Mouse (Mus musculus): ENCODE results near the gene Stag1. TPM values are rescaled to one million over a fixed set of nuclear protein-coding genes. Genes with fewer than 3 reads are reported as not detected.

Stag1 gene
- polyA plus RNA-seq, 1 experiment from 2014 or later, result 69.9 TPM

DNA sequence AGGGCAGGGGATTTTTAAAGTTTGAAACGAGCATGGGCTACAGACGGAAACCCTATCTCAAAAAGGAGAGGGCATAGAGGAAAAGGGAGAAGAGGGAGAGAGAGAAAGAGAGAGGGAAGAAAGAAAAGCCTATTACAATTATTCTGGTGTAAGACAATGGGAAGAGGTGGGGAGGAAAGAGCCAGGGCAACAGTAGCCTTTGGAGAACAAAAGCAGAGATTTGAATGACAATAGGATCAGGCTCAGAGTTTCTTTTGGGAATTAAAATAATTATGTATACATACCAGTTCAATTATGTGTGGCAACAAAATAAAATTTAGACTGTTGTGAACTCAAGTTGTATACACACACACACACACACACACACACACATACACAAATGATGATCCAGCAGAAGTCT lies 43.2 kb downstream of the Stag1 start:
- no peak overlapping the region for H3K9ac ChIP-seq (ENCODE audit: low read depth, low read length)
- H3K27ac ChIP-seq (ENCODE audit: low read depth, low read length), result no peak overlapping the region
- no peaks in the 10 kb centered on the region for H3K9me3 ChIP-seq (ENCODE audit: control insufficient read depth, low read length)
- no peak for ATAC-seq (ENCODE audit: low FRiP score, low TSS enrichment)
- H3K27me3 ChIP-seq (ENCODE audit: control insufficient read depth, insufficient read depth, low read length), result no peaks in the 10 kb centered on the region
- H3K4me2 ChIP-seq (replicated peaks; ENCODE audit: low read depth, low read length), result no peak overlapping the region
- H3K4me3 ChIP-seq (ENCODE audit: low read length), result no peak overlapping the region
- no peaks in the 10 kb centered on the region for H3K36me3 ChIP-seq (ENCODE audit: control insufficient read depth, insufficient read depth, low read length)
- H3K4me1 ChIP-seq (ENCODE audit: control insufficient read depth, insufficient read depth, low read length), result 0 out of 2 replicates have a peak, but pooled peaks cover 8% of the 10 kb centered on the region
- WGBS, result 93% methylated on average over 2 of the region's 2 CpGs

DNA sequence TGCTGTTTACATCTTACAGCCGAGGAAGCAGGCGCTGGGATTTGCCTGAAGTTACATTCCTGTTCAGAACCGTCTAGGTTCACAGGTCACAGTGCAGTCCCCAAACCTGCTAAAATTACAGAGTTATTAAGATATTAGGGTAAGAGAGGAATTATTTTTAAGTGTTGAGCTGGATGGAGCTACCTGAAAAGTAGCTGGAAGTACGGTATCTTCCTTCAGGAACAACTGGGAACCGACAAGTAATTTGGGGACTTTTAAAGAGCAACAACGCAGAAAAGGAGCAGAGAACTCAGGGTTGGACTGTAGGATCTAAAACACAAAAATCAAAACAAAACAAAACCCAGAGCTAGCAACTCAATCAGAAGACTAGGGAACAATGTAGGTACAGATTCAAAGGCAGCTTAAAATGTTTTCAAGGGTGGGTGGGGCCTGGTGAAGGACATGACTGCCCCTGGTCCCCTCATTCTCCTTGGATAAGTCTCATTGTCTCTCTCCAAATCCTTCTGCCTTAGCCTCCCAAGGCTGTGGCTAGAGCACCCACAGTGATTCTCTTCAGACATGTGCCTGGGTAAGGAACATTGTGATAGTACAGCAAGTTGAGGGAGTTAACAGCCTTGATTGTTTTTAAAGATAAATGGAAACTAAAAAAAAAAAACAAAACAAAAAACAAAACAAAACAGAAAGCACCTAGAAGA lies 43.9 kb downstream of the Stag1 start:
- H3K27ac ChIP-seq (ENCODE audit: low read depth, low read length), result peak overlapping the region; percentile 99
- peak overlapping the region; percentile 87; the same call in 1 of the 2 replicates for H3K4me3 ChIP-seq (ENCODE audit: low read length)
- 56% methylated on average over 6 of the region's 6 CpGs for WGBS

DNA sequence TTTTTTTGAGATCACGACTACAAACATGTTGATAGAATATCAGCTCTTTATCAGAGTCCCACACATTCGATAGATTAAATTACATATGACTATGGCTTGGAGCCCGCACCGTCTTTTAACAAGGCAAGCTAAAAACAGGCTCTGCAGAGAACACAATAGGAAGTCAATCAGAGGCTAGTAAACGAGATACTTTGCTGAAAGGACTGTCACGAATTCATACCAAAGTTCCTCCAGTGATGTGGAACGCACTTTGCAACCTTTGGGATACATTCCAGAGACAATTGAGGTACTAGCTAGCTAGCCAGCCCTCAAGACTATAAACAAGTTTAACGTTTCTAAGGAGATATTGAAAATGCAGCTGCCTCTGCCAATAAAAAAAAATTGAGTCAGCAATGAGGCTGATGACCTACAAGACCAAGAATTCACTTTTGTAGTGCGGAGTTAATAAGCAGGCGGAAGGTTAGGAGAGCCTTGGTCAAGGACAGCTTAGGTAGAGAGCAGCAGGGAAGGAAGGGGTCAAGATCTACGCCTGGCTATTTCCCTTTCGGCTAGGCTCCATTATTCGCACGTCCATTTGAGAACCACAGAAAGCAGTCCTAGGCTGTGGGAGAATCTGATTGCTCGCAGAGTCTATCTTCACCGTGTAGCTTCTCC lies 44.7 kb downstream of the Stag1 start:
- H3K4me1 ChIP-seq (ENCODE audit: control insufficient read depth, insufficient read depth, low read length), result peaks cover 13% of the 10 kb centered on the region; the same call in 1 of the 2 replicates
- peak overlapping the region; percentile 79 for H3K9ac ChIP-seq (ENCODE audit: low read depth, low read length)
- peak overlapping the region; percentile 99 for H3K27ac ChIP-seq (ENCODE audit: low read depth, low read length)
- under 1% methylated on average over 16 of the region's 16 CpGs for WGBS
- no peaks in the 10 kb centered on the region for H3K36me3 ChIP-seq (ENCODE audit: control insufficient read depth, insufficient read depth, low read length)
- ATAC-seq (ENCODE audit: low FRiP score, low TSS enrichment), result no peak
- H3K27me3 ChIP-seq (ENCODE audit: control insufficient read depth, insufficient read depth, low read length), result no peaks in the 10 kb centered on the region
- H3K4me2 ChIP-seq (replicated peaks; ENCODE audit: low read depth, low read length), result peak overlapping the region; percentile 81
- peak overlapping the region; percentile 87 for H3K4me3 ChIP-seq (ENCODE audit: low read length)
- no peaks in the 10 kb centered on the region for H3K9me3 ChIP-seq (ENCODE audit: control insufficient read depth, low read length)

More for the DNA sequence above, 43.9 kb downstream of the Stag1 start:
- H3K4me2 ChIP-seq (replicated peaks; ENCODE audit: low read depth, low read length), result peak overlapping the region; percentile 81
- H3K4me1 ChIP-seq (ENCODE audit: control insufficient read depth, insufficient read depth, low read length), result 0 out of 2 replicates have a peak, but pooled peaks cover 8% of the 10 kb centered on the region
- ATAC-seq (ENCODE audit: low FRiP score, low TSS enrichment), result no peak
- H3K36me3 ChIP-seq (ENCODE audit: control insufficient read depth, insufficient read depth, low read length), result no peaks in the 10 kb centered on the region
- no peak overlapping the region for H3K9ac ChIP-seq (ENCODE audit: low read depth, low read length)
- no peaks in the 10 kb centered on the region for H3K27me3 ChIP-seq (ENCODE audit: control insufficient read depth, insufficient read depth, low read length)
- no peaks in the 10 kb centered on the region for H3K9me3 ChIP-seq (ENCODE audit: control insufficient read depth, low read length)

DNA sequence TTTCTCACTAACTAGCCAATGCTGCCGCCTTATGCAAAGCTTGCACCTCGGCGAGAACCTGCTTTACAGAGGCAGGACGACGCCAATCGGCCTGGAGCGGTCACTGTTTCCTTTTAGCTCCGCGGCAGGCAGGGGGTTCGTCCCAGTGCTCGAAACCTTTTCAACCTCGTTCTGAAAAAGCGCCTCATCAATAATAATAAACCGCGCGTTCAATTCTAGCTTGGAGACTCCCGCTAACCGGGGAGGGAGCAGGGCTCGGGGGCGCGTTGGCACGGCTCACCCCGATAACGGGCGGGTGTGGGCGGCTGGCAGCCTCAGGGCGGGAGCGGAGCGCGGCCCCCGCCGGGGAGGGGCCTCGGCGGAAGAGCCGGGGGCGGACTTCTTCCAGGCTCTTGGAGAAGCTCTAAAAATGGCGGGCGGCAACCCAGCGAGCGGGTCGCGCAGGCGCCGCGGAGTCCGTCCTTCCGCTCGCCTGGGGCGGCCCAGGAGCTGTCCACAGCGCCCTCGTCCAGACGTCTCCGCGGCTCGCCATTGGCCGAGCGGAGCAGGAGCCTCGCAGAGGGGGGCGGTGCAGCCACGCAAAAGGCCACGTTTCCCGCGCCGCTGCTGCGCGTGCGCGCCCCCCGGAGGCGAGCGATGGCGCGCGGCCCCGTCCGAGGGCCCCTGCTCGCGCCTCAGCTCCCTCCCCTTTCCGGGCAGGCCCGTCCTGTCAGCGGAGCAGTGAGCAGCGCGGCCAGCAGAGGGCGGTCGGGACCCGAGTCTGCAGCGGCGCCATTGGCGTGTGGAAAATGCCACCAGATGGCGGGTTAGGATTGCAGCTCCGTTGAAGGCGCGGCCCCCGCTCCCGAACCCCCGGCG lies 45.5 kb downstream of the Stag1 start:
- peak; percentile 99 for ATAC-seq (ENCODE audit: low FRiP score, low TSS enrichment)
- peak overlapping the region; percentile 81 for H3K4me2 ChIP-seq (replicated peaks; ENCODE audit: low read depth, low read length)
- WGBS, result under 1% methylated on average over 70 of the region's 97 CpGs
- H3K9ac ChIP-seq (ENCODE audit: low read depth, low read length), result peak overlapping the region; percentile 97
- H3K4me3 ChIP-seq (ENCODE audit: low read length), result peak overlapping the region; percentile 87
- no peaks in the 10 kb centered on the region for H3K27me3 ChIP-seq (ENCODE audit: control insufficient read depth, insufficient read depth, low read length)
- H3K9me3 ChIP-seq (ENCODE audit: control insufficient read depth, low read length), result no peaks in the 10 kb centered on the region
- H3K27ac ChIP-seq (ENCODE audit: low read depth, low read length), result peak overlapping the region; percentile 99
- peaks cover 13% of the 10 kb centered on the region; the same call in 1 of the 2 replicates for H3K4me1 ChIP-seq (ENCODE audit: control insufficient read depth, insufficient read depth, low read length)
- H3K36me3 ChIP-seq (ENCODE audit: control insufficient read depth, insufficient read depth, low read length), result no peaks in the 10 kb centered on the region

DNA sequence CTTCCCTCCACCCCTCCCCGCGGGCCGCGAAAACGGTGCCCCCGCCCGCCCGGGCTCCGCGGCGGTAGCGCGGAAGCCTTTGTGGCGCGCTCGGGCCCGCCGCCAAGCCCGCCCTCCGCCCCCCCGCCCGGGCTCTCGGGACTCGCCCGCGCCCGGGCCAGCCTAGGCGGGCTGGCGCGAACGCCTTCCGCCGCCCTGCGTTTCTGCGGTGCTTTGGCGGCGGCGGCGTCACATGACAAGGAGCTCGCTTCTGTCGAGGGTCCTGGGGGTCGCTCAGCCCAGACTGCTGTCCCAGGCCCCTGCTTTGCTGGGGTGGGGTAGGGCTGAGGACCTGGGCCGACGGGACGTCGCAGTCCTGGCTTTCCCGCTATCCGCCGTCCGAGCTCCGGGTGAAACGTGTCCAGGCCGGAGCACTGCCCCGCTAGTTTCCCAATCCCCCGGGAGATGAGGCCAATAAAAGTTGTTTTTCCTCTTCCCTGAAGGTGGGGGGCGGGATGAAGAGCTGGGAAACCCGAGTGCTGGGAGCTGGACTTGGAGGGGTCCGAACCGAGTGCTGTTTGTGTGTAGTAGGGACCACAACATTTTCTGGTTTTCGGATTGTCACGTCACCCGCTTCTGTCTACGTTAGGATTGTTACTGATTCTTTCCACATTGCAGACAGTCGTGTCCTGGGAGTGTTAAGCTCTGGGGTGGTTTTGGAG lies 46.6 kb downstream of the Stag1 start:
- Histone ChIP-seq H3K4me1 (ENCODE audit: control insufficient read depth, insufficient read depth, low read length) (peaks cover 13% of the 10 kb centered on the region; the same call in 1 of the 2 replicates), H3K27me3 (ENCODE audit: control insufficient read depth, insufficient read depth, low read length) (no peaks in the 10 kb centered on the region), H3K4me3 (ENCODE audit: low read length) (peak overlapping the region; percentile 87), H3K9me3 (ENCODE audit: control insufficient read depth, low read length) (no peaks in the 10 kb centered on the region), H3K4me2 (replicated peaks; ENCODE audit: low read depth, low read length) (peak overlapping the region; percentile 60), H3K36me3 (ENCODE audit: control insufficient read depth, insufficient read depth, low read length) (no peaks in the 10 kb centered on the region), H3K27ac (ENCODE audit: low read depth, low read length) (peak overlapping the region; percentile 99), H3K9ac (ENCODE audit: low read depth, low read length) (peak overlapping the region; percentile 97)
- WGBS, result 0% methylated on average over 46 of the region's 64 CpGs
- ATAC-seq (ENCODE audit: low FRiP score, low TSS enrichment), result peak; percentile 38

DNA sequence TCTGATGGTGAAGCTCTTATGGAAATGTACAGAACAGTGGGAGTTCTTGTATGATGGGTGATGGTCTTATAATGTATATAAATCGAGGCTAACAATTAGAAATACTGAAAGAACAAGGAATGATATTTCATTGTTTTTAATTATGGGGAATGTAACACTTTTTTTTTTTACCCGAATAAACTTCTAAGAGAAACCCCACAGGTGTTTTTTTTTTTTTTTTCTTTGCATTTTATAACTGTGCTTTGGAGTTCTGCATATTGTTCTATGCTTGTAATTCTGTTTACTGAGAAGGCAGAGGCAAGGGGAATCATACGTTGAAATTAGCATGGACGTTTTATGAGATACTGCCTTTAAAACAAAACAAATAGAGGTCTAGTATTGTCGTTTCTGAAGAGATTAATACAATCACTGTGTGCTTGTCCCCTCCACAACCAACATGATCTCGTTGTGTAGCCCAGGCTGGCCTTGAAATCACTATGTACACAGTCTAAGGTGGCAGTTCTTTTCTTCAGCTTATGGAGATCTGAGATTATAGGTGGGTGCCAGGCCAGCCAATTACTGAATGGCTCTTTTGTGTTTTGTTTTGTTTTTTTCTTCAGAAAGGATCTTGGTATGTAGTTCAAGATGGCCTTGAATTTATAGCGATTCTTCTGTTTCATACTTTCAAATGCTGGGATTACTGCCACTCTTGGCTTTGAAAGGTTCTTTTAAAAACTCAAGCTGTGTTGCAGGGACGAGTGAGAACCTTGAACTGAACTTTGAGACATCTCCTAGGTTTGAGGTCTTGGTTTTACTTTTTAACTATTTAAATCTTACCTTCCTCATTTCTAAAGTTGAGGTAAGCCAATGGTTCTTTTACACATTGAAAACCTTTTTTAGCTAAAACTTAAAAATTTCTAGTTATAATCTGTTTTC lies 47.7 kb downstream of the Stag1 start:
- peak overlapping the region; percentile 97; the same call in 1 of the 2 replicates for H3K9ac ChIP-seq (ENCODE audit: low read depth, low read length)
- no peaks in the 10 kb centered on the region for H3K27me3 ChIP-seq (ENCODE audit: control insufficient read depth, insufficient read depth, low read length)
- H3K36me3 ChIP-seq (ENCODE audit: control insufficient read depth, insufficient read depth, low read length), result no peaks in the 10 kb centered on the region
- WGBS, result 36% methylated on average over 8 of the region's 8 CpGs
- no peak for ATAC-seq (ENCODE audit: low FRiP score, low TSS enrichment)
- H3K4me2 ChIP-seq (replicated peaks; ENCODE audit: low read depth, low read length), result peak overlapping the region; percentile 60
- no peaks in the 10 kb centered on the region for H3K9me3 ChIP-seq (ENCODE audit: control insufficient read depth, low read length)
- H3K4me3 ChIP-seq (ENCODE audit: low read length), result peak overlapping the region; percentile 87
- H3K4me1 ChIP-seq (ENCODE audit: control insufficient read depth, insufficient read depth, low read length), result peaks cover 13% of the 10 kb centered on the region; the same call in 1 of the 2 replicates
- no peak overlapping the region for H3K27ac ChIP-seq (ENCODE audit: low read depth, low read length)

DNA sequence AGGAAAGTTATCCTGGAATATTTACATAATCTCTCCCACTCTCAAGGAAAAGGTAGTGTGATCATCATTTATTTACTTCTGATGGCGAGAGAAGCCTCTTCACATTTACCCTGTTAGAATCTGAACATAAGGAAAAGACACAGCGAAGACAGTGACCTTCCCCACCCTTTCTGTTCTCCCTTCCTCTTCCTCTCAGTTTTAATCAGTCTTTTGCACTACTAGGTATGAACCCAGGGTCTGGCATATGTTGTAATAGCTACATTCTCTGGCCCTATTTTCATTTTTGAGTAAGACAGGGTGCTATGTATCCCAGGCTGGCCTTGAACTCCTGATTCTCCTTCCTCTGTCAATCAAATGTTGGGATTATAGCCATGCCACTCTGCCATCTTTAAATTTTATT lies 48.7 kb downstream of the Stag1 start:
- ATAC-seq (ENCODE audit: low FRiP score, low TSS enrichment), result no peak
- 89% methylated on average over 2 of the region's 2 CpGs for WGBS
- H3K4me1 ChIP-seq (ENCODE audit: control insufficient read depth, insufficient read depth, low read length), result peaks cover 11% of the 10 kb centered on the region; the same call in 1 of the 2 replicates
- H3K27ac ChIP-seq (ENCODE audit: low read depth, low read length), result no peak overlapping the region
- no peak overlapping the region for H3K4me3 ChIP-seq (ENCODE audit: low read length)
- H3K4me2 ChIP-seq (replicated peaks; ENCODE audit: low read depth, low read length), result no peak overlapping the region
- H3K9ac ChIP-seq (ENCODE audit: low read depth, low read length), result no peak overlapping the region
- no peaks in the 10 kb centered on the region for H3K9me3 ChIP-seq (ENCODE audit: control insufficient read depth, low read length)
- no peaks in the 10 kb centered on the region for H3K27me3 ChIP-seq (ENCODE audit: control insufficient read depth, insufficient read depth, low read length)
- H3K36me3 ChIP-seq (ENCODE audit: control insufficient read depth, insufficient read depth, low read length), result no peaks in the 10 kb centered on the region

Data from kidney, embryonic 14.5 days (tissue).